Mouse (Mus musculus): ENCODE results near the gene Ccl9. TPM values are rescaled to one million over a fixed set of nuclear protein-coding genes. Genes with fewer than 3 reads are reported as not detected.

Ccl9 gene
- polyA plus RNA-seq (2012; rRNA removed) (3.0 and 4.2 TPM in 2 replicates), polyA plus RNA-seq (2014; fragmentation: Nextera tagmentation; extraction: Ambion mirVana) (6.8 and 7.3 TPM in 2 replicates)

DNA sequence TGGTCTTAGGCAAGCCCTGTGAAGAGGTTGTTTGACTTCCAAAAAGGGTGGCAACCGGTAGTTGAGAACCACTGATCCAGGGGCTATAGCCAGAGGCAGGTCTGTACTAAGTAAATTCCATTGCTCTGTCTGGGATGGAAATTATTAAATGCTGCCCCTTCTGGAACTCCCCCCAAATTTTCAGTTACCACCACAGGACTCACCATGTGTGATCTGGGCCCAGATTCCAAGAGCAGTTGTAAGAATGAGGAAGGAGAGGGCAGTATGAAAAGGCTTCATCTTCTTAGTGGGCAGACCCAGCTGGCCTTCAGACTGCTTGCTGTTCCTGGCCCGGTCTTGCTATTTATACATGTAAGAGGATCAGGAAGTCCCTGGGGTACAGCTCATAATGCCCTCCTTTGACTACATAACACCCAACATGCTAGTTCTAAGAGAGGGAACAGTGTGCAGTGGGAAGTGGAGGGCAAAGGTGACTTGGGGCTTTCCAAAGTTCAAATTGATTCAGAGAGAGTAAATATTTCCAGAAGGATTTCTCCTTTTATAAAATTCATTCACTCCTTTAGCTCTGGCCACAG is at the start of gene Ccl9:
Gene Ccl9, minus strand, starts transcription at position 451 of the 575 bp plus-strand sequence.
- 74% methylated on average over 2 of the region's 2 CpGs for WGBS
- H3K4me2 ChIP-seq (replicated peaks; ENCODE audit: low read depth, low read length, severe bottlenecking), result no peak within 1 kb of the TSS
- H3K36me3 ChIP-seq (ENCODE audit: control insufficient read depth, insufficient read depth, low read length), result no peaks in the 10 kb centered on the region
- H3K27ac ChIP-seq (replicated peaks; ENCODE audit: low read depth, low read length), result no peak within 1 kb of the TSS
- DNase-seq (ENCODE audit: low spot score) (no peak), ATAC-seq (ENCODE audit: low FRiP score, low read depth) (no peak)
- no peaks in the 10 kb centered on the region for H3K4me1 ChIP-seq (ENCODE audit: control insufficient read depth, insufficient read depth, low read length)
- H3K9ac ChIP-seq (ENCODE audit: low read depth, low read length, severe bottlenecking), result no peak within 1 kb of the TSS
- no peak for TF ChIP-seq POLR2A (IDR thresholded peaks at IDR 0.05; ENCODE audit: borderline replicate concordance, extremely low read depth, insufficient read depth, insufficient read length)
- H3K9me3 ChIP-seq (ENCODE audit: control insufficient read depth, low read length), result no peaks in the 10 kb centered on the region
- no peak within 1 kb of the TSS for H3K4me3 ChIP-seq (replicated peaks; ENCODE audit: low read length)
- H3K27me3 ChIP-seq (ENCODE audit: control insufficient read depth, insufficient read depth, low read length), result no peaks in the 10 kb centered on the region

DNA sequence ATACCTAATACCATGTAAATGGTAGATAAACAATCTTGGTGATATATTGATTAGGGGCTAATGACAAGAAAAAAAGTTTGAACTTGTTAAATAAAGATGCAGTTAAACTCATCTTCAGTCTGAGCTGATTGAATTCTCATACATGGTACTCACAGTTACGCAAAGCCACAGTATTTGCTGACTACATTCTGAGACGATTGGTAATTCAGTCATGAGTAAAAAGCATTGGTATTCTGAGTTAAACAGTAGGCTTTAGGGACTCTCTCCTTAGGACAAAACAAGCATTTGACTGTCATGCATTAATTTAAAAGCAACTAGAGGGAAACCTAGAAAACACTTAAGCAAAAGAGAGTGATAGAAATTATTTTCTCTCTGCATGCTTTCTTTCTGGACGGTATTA is 45.1 kb upstream of the Ccl9 start:
- 88% methylated on average over 3 of the region's 3 CpGs for WGBS
- DNase-seq (ENCODE audit: low spot score), result no peak
- H3K27ac ChIP-seq (replicated peaks; ENCODE audit: low read depth, low read length), result no peak overlapping the region

DNA sequence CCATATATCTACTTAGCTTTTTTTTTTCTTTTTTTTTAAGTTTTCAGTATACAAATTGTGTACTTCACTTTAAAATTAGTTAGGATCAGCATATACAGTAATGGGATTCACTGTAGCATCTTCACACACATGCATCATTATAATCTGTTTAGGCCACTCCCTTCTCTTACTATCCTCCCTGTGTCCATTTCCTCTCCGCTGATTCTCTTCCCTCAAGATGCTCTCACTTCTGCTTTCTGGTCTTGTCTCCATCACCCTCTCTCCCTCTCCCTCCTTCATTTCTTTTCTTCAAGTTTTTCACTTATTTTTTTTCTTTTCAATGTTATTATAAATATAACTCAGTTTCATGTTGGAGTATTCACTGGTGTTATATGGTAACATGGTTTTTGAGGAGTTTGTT is 40.6 kb upstream of the Ccl9 start:
- WGBS, result 100% methylated on average over 1 of the region's 1 CpGs

More for the DNA sequence above, 45.1 kb upstream of the Ccl9 start:
- Histone ChIP-seq H3K4me2 (replicated peaks; ENCODE audit: low read depth, low read length, severe bottlenecking) (no peak overlapping the region), H3K9me3 (ENCODE audit: control insufficient read depth, low read length) (no peaks in the 10 kb centered on the region), H3K4me3 (replicated peaks; ENCODE audit: low read length) (no peak overlapping the region), H3K4me1 (ENCODE audit: control insufficient read depth, insufficient read depth, low read length) (no peaks in the 10 kb centered on the region), H3K36me3 (ENCODE audit: control insufficient read depth, insufficient read depth, low read length) (no peaks in the 10 kb centered on the region), H3K9ac (ENCODE audit: low read depth, low read length, severe bottlenecking) (no peak overlapping the region), H3K27me3 (ENCODE audit: control insufficient read depth, insufficient read depth, low read length) (no peaks in the 10 kb centered on the region)
- no peak for TF ChIP-seq POLR2A (IDR thresholded peaks at IDR 0.05; ENCODE audit: borderline replicate concordance, extremely low read depth, insufficient read depth, insufficient read length)
- no peak for ATAC-seq (ENCODE audit: low FRiP score, low read depth)

DNA sequence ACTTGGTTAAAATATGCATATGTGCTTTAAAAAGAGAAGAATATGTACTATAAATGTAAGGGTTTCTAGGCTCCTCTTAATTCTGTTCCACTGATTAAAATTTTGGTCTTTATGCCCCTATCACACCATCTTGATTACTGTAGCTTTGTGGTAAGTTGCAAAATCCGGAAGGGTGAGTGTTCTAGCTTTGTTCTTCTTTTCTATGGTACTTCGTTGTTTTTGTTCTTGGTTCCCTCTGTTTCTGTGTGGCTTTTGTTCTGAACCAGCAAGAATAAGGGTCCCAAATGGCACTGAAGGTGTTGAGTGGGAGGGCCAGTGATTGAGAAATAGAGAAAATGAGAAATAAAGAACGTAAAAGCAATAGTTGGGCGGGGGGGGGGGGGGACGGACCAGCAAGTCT is 39.8 kb upstream of the Ccl9 start:
- no peak for DNase-seq (ENCODE audit: low spot score)
- H3K27ac ChIP-seq (replicated peaks; ENCODE audit: low read depth, low read length), result no peak overlapping the region
- H3K27me3 ChIP-seq (ENCODE audit: control insufficient read depth, insufficient read depth, low read length), result no peaks in the 10 kb centered on the region
- 63% methylated on average over 5 of the region's 5 CpGs for WGBS
- H3K4me2 ChIP-seq (replicated peaks; ENCODE audit: low read depth, low read length, severe bottlenecking), result no peak overlapping the region
- H3K4me1 ChIP-seq (ENCODE audit: control insufficient read depth, insufficient read depth, low read length), result no peaks in the 10 kb centered on the region
- H3K36me3 ChIP-seq (ENCODE audit: control insufficient read depth, insufficient read depth, low read length), result no peaks in the 10 kb centered on the region
- no peak for TF ChIP-seq POLR2A (IDR thresholded peaks at IDR 0.05; ENCODE audit: borderline replicate concordance, extremely low read depth, insufficient read depth, insufficient read length)
- no peak overlapping the region for H3K9ac ChIP-seq (ENCODE audit: low read depth, low read length, severe bottlenecking)
- no peaks in the 10 kb centered on the region for H3K9me3 ChIP-seq (ENCODE audit: control insufficient read depth, low read length)
- H3K4me3 ChIP-seq (replicated peaks; ENCODE audit: low read length), result no peak overlapping the region
- no peak for ATAC-seq (ENCODE audit: low FRiP score, low read depth)

More for the DNA sequence above, 40.6 kb upstream of the Ccl9 start:
- H3K27ac ChIP-seq (replicated peaks; ENCODE audit: low read depth, low read length), result no peak overlapping the region
- H3K4me3 ChIP-seq (replicated peaks; ENCODE audit: low read length), result no peak overlapping the region
- no peaks in the 10 kb centered on the region for H3K9me3 ChIP-seq (ENCODE audit: control insufficient read depth, low read length)
- H3K27me3 ChIP-seq (ENCODE audit: control insufficient read depth, insufficient read depth, low read length), result no peaks in the 10 kb centered on the region
- DNase-seq (ENCODE audit: low spot score), result no peak
- no peak for TF ChIP-seq POLR2A (IDR thresholded peaks at IDR 0.05; ENCODE audit: borderline replicate concordance, extremely low read depth, insufficient read depth, insufficient read length)
- no peak overlapping the region for H3K9ac ChIP-seq (ENCODE audit: low read depth, low read length, severe bottlenecking)
- no peak overlapping the region for H3K4me2 ChIP-seq (replicated peaks; ENCODE audit: low read depth, low read length, severe bottlenecking)
- no peaks in the 10 kb centered on the region for H3K36me3 ChIP-seq (ENCODE audit: control insufficient read depth, insufficient read depth, low read length)
- H3K4me1 ChIP-seq (ENCODE audit: control insufficient read depth, insufficient read depth, low read length), result no peaks in the 10 kb centered on the region
- ATAC-seq (ENCODE audit: low FRiP score, low read depth), result no peak

DNA sequence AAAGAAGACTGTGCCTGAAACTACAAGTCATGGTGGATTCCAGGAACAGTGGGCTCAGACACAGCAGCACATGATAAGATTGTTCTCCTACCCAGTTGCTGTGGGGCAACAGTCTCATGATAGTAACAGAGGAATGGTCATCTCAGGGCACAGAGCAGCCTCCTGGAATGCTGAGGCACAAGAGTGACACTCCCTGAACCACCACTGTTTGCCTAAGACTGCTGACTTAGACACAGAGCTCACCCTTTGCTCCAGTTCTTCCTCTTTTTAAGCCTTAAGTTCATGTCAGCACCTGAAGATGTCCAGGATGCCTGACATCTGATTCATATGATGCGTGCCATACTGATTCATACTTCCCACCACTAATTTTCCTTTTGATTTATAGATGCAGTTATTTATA is 38.1 kb upstream of the Ccl9 start:
- no peak for DNase-seq (ENCODE audit: low spot score)
- Histone ChIP-seq H3K4me2 (replicated peaks; ENCODE audit: low read depth, low read length, severe bottlenecking) (no peak overlapping the region), H3K36me3 (ENCODE audit: control insufficient read depth, insufficient read depth, low read length) (no peaks in the 10 kb centered on the region), H3K27ac (replicated peaks; ENCODE audit: low read depth, low read length) (no peak overlapping the region), H3K9ac (ENCODE audit: low read depth, low read length, severe bottlenecking) (no peak overlapping the region), H3K9me3 (ENCODE audit: control insufficient read depth, low read length) (no peaks in the 10 kb centered on the region), H3K27me3 (ENCODE audit: control insufficient read depth, insufficient read depth, low read length) (no peaks in the 10 kb centered on the region), H3K4me3 (replicated peaks; ENCODE audit: low read length) (no peak overlapping the region), H3K4me1 (ENCODE audit: control insufficient read depth, insufficient read depth, low read length) (no peaks in the 10 kb centered on the region)
- ATAC-seq (ENCODE audit: low FRiP score, low read depth), result no peak
- TF ChIP-seq POLR2A (IDR thresholded peaks at IDR 0.05; ENCODE audit: borderline replicate concordance, extremely low read depth, insufficient read depth, insufficient read length), result no peak
- 86% methylated on average over 1 of the region's 1 CpGs for WGBS

All from limb, embryonic 14.5 days (tissue).